Mouse (Mus musculus): ENCODE data around the gene Pwp2.
"Not testable (repeated sequence)": the region's sequence is repeated elsewhere in the genome, so short reads cannot be mapped to it uniquely, and the experiment has no call there.

The Pwp2 gene

DNA sequence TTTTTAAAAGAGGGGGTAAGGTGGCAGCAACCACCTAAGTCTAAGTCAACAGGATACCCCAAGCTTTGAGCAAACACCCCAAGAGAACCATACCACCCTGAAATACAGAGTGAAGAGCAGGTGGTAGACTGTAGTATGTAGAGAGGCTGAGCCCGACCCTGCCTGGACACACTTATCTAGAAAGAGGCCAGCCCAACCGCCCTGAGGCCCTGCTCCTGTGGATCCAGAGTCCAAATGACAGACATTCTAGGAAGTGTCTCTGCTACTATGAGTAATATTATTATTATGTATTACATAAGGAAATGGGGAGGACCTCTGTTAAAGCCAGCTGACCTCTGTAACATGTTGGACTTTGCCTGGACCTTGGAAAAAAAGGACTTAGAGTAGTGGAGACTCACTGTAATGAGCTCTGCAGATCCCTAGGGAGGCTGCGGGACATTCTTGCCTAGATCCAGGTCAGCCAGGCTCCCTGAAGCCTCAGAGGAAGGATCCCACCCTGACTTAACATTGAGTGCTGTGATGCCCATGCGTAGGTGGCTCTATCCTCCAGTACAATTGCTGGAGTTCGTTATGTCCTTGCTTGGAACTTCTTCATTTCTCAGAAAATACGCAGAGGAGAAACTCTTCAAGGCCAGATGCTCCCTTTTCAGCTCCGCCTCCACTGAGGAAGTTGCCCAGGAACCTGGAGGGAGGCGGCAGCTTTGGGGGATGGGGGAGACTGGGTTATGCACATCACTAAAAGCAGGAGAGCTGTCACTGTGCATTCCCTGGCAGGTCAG is 41.0 kb downstream of the Pwp2 start:
- in situ Hi-C loops (cut with MboI, MseI) = no loop called here

DNA sequence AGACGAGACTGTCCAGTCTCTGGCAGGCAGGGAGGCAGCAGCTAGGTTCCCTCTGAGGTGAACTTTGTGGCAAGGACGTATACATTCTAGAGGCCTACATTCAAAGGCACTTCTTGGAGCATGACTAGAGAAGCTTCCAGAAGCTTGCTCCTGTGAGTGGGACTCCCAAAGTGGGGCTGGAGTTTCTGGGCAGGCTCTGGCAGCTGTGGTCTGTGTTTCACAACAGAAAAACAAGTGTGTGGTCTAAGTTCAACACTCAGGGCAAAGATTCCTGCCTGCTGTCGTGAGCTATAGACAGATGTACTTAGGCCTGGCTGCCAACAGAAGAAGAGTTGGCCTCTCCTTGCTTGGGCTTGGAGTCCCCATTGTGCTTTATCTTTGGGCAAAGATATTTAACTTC is 44.1 kb downstream of the Pwp2 start:
- in situ Hi-C loops (cut with MboI, MseI) = no loop called here

DNA sequence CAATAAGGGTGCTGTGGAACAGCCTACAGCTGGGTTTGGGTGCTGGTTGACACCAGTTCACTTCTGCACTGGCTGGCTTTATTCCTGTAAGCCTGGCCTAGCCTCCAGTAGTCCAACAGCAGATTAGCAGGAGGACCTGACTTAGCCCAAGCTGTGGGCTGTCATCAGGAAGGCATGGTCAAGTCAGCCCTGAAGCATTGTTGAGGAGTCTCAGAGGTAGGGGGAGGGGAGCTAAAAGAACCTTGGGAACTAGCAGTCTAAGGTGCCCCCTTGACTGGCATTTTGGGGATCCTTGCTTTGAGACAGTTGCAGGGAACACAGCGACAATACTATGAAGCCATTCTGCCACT is 44.7 kb downstream of the Pwp2 start:
- in situ Hi-C loops (cut with MboI, MseI) = no loop called here

DNA sequence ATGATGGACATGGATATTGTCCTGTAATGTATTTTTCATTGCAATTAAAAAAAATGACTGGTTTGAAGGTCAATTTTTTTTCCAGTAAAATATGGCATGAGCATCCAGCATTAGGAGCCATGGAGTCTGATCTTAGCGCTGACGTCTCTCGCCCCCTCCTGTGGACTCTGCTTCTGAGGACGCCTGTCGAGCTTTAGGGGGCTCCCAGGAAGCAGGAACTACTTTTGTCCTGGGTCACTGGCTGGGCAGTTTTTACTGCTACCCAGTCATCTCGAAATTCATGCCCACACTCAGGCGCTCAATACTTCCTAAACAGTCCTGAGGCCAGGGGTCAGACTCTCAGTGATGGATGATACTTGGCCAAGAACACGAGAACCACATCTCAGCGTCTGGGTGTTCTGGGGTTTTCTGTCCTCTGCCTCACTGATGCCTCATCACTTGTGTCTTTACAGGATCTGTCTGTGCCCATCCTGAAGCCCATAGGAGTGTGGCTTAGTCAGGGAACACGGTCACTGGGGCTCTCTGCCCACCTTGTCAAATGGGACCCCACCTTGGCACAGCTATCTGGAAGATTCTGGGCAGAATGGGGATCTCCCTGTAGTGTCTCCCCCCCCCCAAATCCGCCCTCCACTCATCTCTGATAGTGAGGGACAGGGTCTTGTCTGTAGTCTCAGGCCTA is 45.2 kb downstream of the Pwp2 start:
- in situ Hi-C loops (cut with MboI, MseI) = no loop called here

DNA sequence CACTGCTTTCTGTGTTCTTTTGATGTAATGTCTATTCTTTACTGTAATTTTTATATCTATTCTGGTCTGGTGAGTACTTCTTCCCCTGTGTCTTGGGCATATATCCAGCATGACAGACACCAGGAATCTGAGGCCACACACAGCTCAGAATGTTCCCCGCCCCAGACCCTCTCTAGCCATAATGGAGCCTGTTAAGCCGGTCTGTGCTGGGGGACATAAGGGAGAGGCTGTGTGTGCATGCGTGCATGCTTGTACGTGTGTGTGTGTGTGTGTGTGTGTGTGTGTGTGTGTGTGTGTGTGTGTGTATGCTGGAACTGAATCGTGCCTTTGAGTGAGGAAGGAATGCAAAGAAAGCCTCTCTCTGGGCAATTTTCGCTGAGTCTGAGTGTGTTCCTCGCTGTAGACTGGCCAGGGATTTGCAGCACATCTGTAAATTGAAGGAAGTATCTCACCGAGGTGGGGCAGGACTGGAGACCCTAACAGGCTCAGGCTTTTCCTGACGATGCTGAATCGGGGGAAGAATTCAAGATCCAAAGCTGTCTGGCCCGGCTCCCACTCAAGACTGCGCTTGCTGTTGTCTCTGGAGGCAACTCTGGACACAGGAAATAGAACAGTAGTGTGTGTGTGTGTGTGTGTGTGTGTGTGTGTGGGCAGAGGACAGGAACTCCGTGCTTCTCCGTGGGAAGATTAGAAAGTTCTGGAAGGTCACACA is 46.0 kb downstream of the Pwp2 start:
- in situ Hi-C loops (cut with MboI, MseI) = no loop called here

DNA sequence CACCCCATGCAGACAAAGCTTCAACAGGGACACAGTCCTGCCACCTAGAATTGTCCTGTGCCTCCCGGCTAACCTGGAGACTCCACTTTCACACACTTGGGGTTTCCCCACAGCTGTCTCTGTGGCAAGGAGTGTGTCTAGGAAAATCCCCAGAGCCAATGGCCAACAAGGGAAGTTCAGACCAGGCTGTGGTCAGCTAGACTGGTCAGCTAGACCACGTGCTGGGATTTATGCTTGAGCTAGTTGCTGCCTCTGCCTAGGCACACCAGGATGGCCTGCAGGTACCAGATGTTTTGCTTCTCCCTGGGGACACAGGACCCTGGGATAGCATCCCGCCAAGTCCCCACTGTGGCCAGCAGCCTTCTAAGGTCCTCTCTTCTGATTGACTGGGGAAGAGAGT is 47.8 kb downstream of the Pwp2 start:
- in situ Hi-C loops (cut with MboI, MseI) = no loop called here

DNA sequence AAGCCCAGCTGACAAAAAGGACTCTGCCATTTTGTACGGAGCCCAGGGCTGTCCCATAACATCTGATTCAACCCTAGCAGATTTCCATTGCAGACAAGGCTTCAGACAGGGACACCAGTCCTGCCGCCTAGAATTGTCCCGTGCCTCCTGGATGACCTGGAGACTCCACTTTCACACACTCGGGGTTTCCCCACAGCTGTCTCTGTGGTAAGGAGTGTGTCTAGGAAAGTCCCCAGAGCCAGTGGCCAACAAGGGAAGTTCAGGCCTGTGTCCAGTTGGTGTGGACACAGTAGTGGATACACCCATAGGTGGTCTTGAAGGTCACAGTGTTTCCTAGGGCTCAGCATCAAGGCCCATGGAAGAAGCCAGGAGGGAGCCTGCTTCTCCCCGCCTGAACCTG is 49.0 kb downstream of the Pwp2 start:
- in situ Hi-C loops (cut with MboI, MseI) = no loop called here

DNA sequence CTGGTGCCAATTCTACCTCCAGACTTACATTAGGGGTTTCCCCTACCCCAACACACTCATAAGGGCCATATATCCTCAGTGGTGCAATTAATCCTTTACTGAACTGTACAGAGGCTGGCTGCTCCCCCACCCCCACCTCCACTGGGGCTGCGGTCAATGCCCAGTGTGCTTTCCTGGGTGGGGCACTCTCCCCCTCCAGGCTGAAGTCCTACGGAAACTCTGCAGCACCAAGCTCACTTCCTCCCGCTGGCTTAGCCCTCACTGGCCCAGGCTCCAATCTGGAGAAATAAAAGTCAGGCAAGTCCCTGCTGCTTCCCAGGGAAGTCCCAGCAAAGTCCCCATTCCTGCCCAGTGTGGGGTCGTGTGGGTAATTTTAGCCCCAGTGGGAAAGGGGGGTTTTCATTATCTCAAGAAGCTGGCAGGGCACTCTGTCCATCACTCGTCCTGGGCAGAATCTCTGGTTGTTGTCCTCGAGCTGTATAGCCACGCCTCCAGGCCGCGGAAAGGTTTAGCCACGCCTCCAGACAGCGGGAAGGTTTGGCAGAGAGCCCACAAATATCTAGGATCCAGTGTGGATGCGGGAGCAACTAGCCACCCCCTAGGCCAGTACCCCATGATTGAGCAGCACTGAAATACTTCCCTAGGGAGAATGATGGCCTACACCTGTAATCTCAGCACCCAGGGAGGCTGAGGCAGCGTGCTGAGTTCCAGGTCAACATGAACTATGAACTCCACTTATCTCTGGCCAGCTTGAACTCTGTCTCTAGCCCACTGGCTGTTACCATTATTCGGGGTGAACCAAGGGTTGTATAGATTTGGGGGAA is 49.8 kb downstream of the Pwp2 start:
- in situ Hi-C loops (cut with MboI, MseI) = no loop called here

DNA sequence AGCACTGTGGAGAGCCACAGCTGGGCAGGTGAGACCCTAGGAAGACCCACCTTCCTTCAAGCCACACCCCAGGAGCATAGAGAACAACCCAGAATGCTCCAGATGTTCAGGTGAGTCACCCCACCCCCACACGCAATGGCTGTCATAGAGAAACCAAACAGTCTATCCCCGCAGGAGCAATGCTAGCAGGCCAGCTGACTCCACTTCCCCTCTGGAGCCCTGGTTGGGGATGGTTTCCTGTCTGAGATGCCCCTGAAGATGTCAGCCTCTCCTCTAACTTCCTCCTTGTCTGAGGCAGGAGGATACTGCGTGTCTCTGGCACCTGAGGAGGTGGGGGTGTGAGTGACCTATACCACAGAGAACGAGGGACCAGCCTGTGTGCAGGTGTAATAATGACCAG is 50.5 kb downstream of the Pwp2 start:
- in situ Hi-C loops (cut with MboI, MseI) = no loop called here

DNA sequence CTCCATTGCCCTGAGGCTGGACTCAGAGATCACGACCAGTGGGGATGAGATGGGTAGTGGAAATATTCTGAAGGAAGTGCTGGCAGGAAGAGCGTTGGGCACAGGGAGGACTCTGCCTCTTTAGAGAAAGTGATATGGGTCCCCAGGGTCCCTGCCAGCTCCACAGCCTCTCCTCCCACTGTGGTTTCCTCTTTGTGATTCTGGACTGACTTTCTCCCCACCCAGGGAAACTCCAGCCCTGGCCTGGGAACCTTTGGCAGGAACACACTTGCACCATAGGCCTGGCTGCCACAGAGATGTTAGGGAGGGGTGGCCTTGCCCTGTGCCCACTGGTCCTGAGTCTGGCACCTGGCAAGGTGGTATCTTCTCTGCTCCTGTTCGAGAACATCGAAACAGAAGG is 55.0 kb downstream of the Pwp2 start:
- in situ Hi-C loops (cut with MboI, MseI) = no loop called here

DNA sequence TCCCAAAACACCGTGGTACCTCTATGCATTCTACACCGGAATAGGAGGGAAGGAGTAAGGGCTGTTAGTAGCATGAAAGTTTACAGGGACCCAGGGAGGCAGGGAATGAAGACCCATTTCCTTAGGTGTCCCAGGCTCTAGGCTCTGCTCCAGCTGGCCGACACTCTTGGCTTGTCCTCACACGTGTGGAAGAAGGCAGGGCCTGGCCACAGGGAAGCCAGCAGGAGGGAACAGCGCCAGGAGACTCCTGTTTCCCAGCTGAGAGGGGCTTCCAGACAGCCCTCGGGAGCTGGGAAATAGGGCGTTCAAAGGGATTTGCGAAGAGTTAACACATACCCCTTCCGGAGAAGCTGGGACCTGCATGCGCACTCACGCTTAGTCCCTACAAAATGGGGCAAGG is 55.5 kb downstream of the Pwp2 start:
- in situ Hi-C loops (cut with MboI, MseI) = no loop called here

DNA sequence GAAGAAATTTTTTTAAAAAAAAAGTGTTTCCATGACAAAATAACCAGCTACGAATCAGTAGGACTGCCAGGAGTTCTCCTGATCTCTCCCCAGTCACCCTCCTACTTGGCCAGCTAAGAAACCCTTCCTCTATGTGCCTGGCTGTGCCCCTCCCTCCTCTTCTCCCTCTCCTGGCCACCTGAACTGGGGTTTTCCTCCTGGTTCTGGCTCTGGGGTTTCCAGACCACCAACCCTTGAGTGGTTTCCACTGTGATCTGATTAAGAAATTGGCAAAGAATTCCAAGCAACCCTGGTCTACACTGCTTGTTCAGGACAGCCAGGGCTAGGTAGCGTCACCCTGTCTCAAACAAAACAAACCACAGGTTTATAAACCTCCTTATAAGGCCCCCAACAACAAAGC is 56.3 kb downstream of the Pwp2 start:
- in situ Hi-C loops (cut with MboI, MseI) = no loop called here

DNA sequence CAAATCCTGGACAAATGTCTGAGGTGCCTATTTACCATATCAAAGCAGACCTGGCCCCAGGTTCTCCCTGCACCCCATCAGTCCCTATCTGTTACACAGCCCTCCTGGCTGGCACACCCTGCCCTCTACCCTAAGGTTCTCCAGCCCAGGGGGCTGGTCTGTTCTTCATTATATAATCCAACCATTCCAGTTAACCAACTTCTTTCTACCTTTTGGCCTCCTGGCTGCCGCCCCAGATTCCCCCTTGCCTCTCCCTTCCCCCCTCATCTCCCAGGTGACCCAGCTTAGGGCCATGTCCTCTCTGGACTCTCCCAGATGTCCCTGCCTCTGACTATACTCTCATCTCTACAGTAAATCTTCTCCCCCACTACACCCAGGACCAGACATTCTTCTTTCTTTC is 57.0 kb downstream of the Pwp2 start:
- in situ Hi-C loops (cut with MboI, MseI) = no loop called here

DNA sequence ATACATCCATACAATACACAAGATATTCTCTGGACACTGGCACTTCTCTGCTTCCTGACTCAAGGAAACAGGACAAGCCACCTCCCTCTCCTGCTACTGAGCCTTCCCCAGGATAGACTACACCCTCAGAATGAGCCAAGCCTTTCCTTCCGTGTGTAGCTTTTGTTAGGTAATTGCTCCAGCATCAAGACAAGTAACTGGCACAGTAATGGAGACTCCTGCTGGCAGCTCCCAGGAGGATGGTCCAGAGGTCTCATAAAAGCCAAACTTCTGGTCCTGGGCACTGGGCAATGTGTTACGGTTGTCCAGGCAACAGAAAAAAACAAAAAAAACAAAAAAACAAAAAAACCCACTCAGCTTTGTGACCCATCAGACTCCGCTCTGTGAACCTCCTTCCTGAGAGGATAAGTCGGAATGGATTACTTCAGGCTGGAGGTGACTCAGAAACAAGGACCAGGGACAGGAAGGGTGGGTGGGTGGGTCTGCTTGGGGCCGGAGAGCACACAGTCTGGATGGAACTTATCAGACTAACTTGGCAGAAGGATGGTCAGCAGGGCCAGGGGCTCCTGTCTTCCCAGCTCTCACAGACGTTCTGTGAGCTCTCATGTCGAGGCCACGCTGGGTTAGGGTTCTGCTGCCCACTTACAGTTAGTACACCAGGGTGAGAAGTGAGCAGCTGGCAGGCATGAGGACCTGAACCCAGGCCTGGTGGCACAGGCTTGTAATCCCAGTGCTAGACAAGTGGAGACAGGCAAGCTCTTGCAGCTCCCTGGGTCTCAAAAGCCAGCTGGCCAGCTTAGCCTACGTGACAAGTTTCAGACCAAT is 57.7 kb downstream of the Pwp2 start:
- in situ Hi-C loops (cut with MboI, MseI) = no loop called here

DNA sequence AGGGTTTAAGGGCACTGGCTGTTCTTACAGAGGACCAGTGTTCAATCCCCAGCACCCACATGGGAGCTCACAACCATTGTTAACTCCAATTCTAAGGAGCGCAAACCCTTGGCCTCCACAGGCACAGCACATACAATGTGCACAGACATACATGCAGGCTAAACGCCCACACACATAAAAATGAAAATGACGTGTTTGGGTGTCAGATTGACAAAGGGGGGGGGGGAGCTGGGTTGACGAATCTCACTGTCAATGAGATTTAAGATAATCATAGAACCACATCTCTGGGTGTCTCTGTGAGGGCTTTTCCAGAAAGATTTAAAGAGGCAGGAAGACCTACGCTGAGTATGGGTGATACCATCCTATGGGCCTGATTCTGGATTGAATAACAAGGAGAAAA is 58.6 kb downstream of the Pwp2 start:
- in situ Hi-C loops (cut with MboI, MseI) = no loop called here

DNA sequence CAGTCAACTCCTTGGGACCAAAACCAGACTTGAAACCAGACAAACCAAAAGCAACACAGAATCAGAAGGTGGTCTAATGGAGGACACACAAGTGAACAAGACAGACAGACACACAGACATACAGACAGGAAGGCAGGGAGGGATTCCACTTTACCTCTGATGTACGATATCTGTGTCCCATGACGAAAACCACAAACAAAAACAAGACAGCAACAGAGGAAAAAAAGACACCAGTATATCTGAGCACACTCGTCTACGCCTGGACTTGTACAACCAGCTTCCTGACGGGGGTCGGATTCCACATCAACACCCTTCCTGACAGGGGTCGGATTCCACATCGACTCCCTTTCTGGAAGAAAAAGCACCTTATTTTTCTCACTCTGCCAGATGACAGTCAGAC is 59.9 kb downstream of the Pwp2 start:
- in situ Hi-C loops (cut with MboI, MseI) = not testable (repeated sequence)

DNA sequence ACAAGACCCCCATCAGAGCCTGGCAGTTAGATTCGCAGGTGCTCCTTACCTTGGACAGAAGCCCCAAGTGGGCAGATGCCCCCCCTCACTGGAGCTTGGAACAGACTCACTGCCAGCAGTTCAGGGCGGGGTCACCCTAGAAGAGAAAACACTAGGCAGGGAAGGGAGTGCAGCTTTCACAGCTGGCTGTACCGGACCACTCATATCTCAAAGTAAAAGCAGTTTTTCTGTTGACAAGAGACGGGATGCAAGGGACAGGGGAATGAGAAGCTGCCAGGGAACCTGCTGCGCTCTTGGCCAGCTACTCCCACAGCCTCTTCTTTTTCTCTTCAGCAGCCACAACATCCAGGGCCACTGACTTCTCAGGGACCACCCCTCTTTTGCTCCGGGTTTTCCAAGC is 60.8 kb downstream of the Pwp2 start:
- in situ Hi-C loops (cut with MboI, MseI) = not testable (repeated sequence)
